Mouse (Mus musculus) cerebellum, adult 2 months (tissue): ENCODE measurements around the gene Rab31. TPM values are rescaled to one million over a fixed set of nuclear protein-coding genes. Genes with fewer than 3 reads are reported as not detected.

Source experiments
- DNase-seq, 2 experiments: peaks; one replicate each; pipeline ENCODE4 v3.0.0; 2021
- H3K27ac ChIP-seq: fragments of 200-500 bp; 2 replicates; pipeline ENCODE4 v1.5.1; 2012; ENCODE audit warnings: low read length, control low read depth, inconsistent platforms; ENCODE audit not compliant: insufficient read depth
- H3K27me3 ChIP-seq: fragments of 200-500 bp; 2 replicates; pipeline ENCODE4 v1.6.1; 2012; ENCODE audit warnings: inconsistent platforms, mild to moderate bottlenecking, low read length, moderate library complexity; ENCODE audit not compliant: control insufficient read depth, insufficient read depth
- H3K4me1 ChIP-seq: fragments of 200-500 bp; 2 replicates; pipeline ENCODE4 v1.6.1; 2011; ENCODE audit warnings: low read length; ENCODE audit not compliant: control insufficient read depth, insufficient read depth
- H3K4me3 ChIP-seq: fragments of 200-500 bp; replicated peaks from 2 replicates; pipeline ENCODE3; 2011; ENCODE audit warnings: mild to moderate bottlenecking, low read depth, low read length, control low read depth; ENCODE audit not compliant: insufficient read depth
- CTCF ChIP-seq: fragments of 200-500 bp; IDR thresholded peaks from 2 replicates; pipeline ENCODE4 v1.5.1; 2011; ENCODE audit warnings: low read depth, mild to moderate bottlenecking, control low read depth, low read length, moderate library complexity, borderline replicate concordance; ENCODE audit not compliant: insufficient read depth
- POLR2A ChIP-seq: fragments of 200-500 bp; IDR thresholded peaks from 2 replicates; pipeline ENCODE4 v1.6.1; 2011; ENCODE audit warnings: low read length, control low read depth, borderline replicate concordance; ENCODE audit not compliant: insufficient read depth
- WGBS: fragments of 180-500 bp; shearing (Covaris S2); methylation state at CpG from one replicate; pipeline ENCODE4 v1.1.7; 2018; 5-methylcytosine and 5-hydroxymethylcytosine counted together
- polyA plus RNA-seq: library from polyadenylated mRNA; depleted of rRNA; stranded (reverse); fragments of >200 nt; gene quantifications from 2 replicates; pipeline ENCODE4 v1.2.3, GENCODE M21; 2012

Rab31 gene
- polyA plus RNA-seq, 1 experiment = 79.7 TPM

GRCm38 (mm10) chr17:65615678-65616077 lies 156.9 kb downstream of the Rab31 start:
- no peaks in the 10 kb centered on the region for H3K4me1 ChIP-seq
- H3K27me3 ChIP-seq = no peaks in the 10 kb centered on the region
- no peak for DNase-seq
- no peak for TF ChIP-seq CTCF
- TF ChIP-seq POLR2A = no peak
- no peak overlapping the region for H3K4me3 ChIP-seq
- no peak overlapping the region for H3K27ac ChIP-seq
- 60% methylated on average over 3 of the region's 3 CpGs for WGBS

DNA sequence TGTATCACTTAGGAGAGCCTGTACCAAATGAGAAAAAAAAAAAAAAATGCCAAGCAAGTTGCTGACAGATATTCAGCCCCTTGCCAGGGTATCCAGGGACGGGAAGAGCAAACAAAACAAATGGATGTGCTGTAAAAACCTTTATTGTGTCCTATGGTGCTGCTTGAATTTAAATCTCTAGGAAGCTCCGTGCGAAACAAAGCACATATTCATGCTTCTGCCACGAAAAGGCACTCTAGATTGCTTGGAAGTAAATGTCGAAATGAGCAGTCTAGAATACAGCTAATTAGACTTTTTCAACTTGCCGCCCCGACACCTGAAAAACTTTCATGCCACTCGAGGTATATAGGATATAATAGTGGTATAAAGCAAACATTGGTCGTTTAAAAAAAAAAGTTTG lies 158.1 kb downstream of the Rab31 start:
- 2% methylated on average over 9 of the region's 9 CpGs for WGBS
- H3K4me3 ChIP-seq = peak overlapping the region; percentile 85
- H3K27ac ChIP-seq = peak overlapping the region; percentile 96; the same call in 1 of the 2 replicates
- TF ChIP-seq POLR2A (no peak), CTCF (no peak)
- H3K4me1 ChIP-seq = peaks cover 2% of the 10 kb centered on the region
- no peaks in the 10 kb centered on the region for H3K27me3 ChIP-seq
- DNase-seq = peak in 1 of 2 experiments; percentile 25

DNA sequence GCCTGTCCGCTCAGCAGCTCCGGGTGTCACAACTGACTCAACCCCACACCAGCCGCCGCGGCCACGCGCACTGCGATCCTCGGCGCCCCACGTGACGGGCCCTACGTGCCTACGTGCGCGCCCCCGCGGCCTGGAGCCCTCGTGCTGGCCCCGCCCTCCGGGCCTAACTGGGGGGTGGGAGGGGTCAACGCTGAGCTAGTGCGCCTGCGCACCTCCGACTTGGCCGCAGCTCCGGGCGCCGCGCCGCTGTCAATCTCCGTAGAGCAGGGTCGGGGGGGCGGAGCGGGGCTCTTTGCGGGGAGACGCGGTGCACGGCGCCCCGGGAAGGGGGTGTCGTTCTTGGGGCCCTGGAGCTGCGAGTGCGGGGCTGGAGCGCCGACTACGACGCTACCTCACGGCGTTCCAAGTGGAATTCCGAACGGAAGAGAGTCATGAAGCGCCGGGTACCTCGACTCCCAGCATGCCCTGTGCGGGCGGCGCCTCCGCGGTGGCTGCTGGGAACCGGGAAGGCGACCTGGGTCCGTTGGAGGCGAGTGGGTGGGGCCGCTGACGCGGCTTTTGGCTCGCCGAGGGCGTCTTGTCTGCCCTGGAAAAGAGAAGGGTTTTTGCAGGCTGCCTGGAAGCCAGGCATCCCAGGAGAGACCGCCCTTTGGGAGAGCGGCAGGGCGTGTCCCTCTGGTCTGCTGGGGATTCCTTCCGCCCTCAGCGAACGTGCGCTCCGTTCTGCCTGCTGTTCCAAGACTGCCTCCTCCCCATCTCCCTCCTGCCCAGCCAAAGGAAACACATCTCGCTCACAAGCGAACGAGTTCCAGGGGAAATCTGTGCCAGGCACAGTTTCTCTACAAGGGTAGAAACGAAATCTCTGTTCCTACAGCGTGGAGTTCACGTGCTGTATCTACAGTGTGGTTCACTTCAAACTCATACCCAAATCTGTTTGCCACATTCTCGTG lies 158.8 kb downstream of the Rab31 start, which contains the start of gene Vapa:
Gene Vapa, minus strand, starts transcription at position 93 of the 950 bp plus-strand sequence.
- peak; percentile 98 to 99 for DNase-seq
- no peak for TF ChIP-seq CTCF
- peak; percentile 63 for TF ChIP-seq POLR2A
- under 1% methylated on average over 84 of the region's 85 CpGs for WGBS

GRCm38 (mm10) chr17:65613142-65613462 lies 159.4 kb downstream of the Rab31 start:
- peak overlapping the region; percentile 85 for H3K4me3 ChIP-seq
- DNase-seq = no peak
- under 1% methylated on average over 42 of the region's 42 CpGs for WGBS
- peak overlapping the region; percentile 80 for H3K27ac ChIP-seq
- H3K4me1 ChIP-seq = peaks cover 5% of the 10 kb centered on the region
- TF ChIP-seq CTCF (no peak), POLR2A (no peak)
- H3K27me3 ChIP-seq = no peaks in the 10 kb centered on the region

More for the DNA sequence above, 158.8 kb downstream of the Rab31 start, which contains the start of gene Vapa:
- Histone ChIP-seq H3K27me3 (no peaks in the 10 kb centered on the region), H3K4me1 (peaks cover 4% of the 10 kb centered on the region), H3K27ac (peak within 1 kb of the TSS; percentile 96), H3K4me3 (peak within 1 kb of the TSS; percentile 85)

DNA sequence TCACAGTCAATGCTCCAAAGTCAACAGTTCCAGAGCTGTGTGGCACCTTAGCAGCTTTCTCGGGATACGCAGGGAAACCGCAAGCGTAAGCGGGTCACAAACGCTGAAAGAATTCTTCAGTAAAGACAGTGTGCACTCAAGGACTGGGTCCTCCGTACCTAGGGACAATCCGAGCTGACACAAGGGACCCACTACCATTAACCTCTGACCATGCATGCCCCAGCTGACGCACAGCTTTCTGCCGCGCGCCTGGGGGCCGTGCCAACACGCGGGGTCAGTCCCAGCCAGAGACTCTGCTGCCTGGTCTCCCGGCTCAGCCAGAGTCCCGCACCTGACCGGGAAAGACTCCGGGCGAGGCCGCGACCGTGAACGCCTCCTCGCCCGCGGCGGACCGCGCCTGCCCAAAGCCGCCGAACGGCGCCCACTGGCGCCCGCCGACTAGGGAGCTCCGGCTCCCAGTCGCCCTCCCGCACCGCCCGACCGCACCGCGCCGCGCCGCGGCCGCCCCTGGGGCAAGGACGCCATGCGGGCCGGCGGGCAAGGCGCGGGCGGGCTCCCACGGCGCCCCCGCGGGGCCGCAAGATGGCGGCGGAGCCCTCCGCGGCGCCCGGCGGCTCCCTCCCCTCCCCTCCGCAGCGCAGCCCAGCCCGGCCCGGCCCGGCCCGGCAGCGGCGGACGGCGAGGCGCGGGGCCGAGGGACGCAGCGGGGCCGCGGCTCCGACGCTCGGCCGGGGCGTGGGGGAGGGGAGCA lies 160.0 kb downstream of the Rab31 start:
- WGBS = under 1% methylated on average over 70 of the region's 91 CpGs

DNA sequence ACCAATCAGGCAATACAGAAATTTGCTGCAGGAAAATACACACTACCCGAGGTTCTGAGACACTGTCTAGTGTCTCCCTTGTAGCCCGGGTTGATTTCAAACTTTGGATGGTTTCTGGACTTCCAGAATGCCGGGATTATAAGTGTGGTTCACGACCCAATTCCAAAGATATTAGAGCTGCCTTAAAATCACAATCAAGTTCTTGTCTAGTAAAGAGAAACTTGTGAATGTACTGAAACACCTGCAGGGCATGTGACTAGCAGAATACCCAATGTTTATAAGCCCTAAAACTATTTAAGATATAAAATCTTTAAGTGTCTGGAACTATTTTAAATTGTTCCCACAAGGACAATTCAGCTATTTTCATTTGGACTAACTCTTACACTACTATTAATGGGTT lies 160.8 kb downstream of the Rab31 start:
- H3K27ac ChIP-seq = no peak overlapping the region
- peak overlapping the region; percentile 85 for H3K4me3 ChIP-seq
- no peak for TF ChIP-seq CTCF
- no peak for TF ChIP-seq POLR2A
- H3K27me3 ChIP-seq = no peaks in the 10 kb centered on the region
- 1% methylated on average over 4 of the region's 4 CpGs for WGBS
- no peak for DNase-seq
- peaks cover 9% of the 10 kb centered on the region for H3K4me1 ChIP-seq

More for the DNA sequence above, 160.0 kb downstream of the Rab31 start:
- H3K4me1 ChIP-seq = peaks cover 9% of the 10 kb centered on the region
- TF ChIP-seq CTCF (no peak), POLR2A (no peak)
- H3K27me3 ChIP-seq = no peaks in the 10 kb centered on the region
- H3K4me3 ChIP-seq = peak overlapping the region; percentile 85
- peak overlapping the region; percentile 90 for H3K27ac ChIP-seq
- DNase-seq = peak; percentile 64 to 68

DNA sequence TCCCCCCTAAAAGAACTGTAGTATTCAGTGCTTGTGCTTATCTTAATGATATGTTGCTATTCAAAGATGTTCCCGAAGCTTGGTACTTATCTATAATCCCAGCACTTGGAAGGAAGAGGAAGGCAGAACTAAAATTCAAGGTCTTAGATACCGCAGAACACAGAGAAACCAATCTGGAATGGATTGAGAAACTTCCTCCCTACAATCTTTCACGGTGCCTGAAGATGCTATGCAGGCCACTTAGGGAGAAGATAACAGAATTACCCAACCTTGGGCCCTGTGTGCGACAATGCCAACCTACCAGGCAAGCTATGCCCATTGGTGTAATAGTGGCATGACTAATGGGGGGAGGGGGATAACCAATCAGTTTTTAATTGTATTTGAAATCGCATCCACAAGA lies 163.8 kb downstream of the Rab31 start:
- WGBS = 65% methylated on average over 5 of the region's 5 CpGs
- TF ChIP-seq CTCF = no peak
- no peak for TF ChIP-seq POLR2A
- DNase-seq = no peak

GRCm38 (mm10) chr17:65608312-65608687 lies 164.3 kb downstream of the Rab31 start:
- H3K27ac ChIP-seq = no peak overlapping the region
- TF ChIP-seq CTCF = no peak
- TF ChIP-seq POLR2A = no peak
- no peak overlapping the region for H3K4me3 ChIP-seq
- no peak for DNase-seq
- peaks cover 12% of the 10 kb centered on the region for H3K4me1 ChIP-seq
- 60% methylated on average over 2 of the region's 2 CpGs for WGBS
- H3K27me3 ChIP-seq = no peaks in the 10 kb centered on the region

More for the DNA sequence above, 163.8 kb downstream of the Rab31 start:
- Histone ChIP-seq H3K4me1 (peaks cover 12% of the 10 kb centered on the region), H3K27ac (no peak overlapping the region), H3K4me3 (no peak overlapping the region), H3K27me3 (no peaks in the 10 kb centered on the region)
